Mouse (Mus musculus) cerebellum, postnatal 10 days (tissue): ENCODE data around the gene Zbtb5.
"Not testable (repeated sequence)": the region's sequence is repeated elsewhere in the genome, so short reads cannot be mapped to it uniquely, and the experiment has no call there.

Experiments
- DNase-seq, 2 experiments: peaks; one replicate each; pipeline ENCODE4 v3.0.0; 2021; ENCODE audit warnings: mixed read lengths in 2 of 2

Zbtb5 gene

DNA sequence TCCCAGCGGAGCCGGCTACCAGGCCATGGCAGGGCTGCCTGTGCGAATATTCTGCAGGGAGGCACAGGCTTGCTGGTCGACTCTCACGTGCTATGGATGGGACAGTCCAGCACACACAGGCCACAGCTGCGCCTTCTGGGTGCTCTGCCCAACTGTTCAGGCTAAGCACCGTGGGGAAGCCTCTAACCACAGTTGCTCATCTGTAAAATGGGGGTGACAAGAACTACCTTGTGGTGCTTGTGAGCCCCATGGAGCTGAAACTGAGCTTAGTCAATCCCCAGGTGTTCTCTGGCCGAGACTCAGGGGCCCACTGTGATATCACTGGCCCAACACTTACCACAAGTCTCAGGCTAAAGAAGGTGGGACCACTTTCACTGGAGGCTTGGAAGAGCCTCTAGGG, 44.8 kb downstream of the Zbtb5 start:
- no peak for DNase-seq

GRCm38 (mm10) chr4:44965736-44966135, 46.5 kb downstream of the Zbtb5 start:
- no peak for DNase-seq

DNA sequence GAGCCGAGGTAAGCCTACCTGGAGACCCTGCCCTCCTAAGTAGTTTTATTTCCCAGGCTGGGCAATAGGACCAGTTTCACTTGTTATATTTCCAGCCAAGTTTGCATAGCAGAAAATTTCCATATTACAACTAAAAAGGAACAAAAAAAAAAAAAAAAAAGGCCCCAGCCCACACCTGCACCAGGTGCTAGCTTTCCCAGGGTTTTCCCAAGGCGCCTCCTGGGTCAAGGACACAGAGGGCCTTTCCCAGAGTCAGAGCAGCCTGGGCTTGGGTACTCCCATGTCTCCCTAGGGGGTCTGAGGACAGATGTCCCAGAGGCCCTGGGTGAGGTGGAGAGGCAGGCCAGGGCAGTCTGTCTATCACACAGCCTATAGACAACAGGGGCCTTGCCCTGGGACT, 47.0 kb downstream of the Zbtb5 start:
- DNase-seq, result no peak

GRCm38 (mm10) chr4:44963156-44963555, 49.1 kb downstream of the Zbtb5 start:
- no peak for DNase-seq

DNA sequence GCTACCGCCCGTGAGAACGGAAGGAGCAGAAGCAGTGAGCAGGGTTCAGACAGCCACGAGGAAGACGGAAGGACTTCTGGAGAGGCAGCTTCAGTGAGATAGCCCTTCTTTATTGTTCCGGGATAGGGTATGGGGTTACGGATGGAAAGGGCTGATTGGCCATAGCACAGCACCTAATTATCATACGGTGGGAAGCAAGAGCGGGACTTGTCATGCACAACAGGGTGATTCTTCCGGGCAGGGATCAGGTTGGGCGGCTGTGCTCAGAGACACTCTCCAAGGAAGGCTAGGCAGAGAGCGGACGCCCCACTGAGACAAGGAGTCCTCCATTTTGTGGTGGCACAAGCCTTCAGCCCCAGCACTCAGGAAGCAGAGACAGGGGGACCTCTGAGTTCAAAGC, 53.0 kb downstream of the Zbtb5 start:
- no peak for DNase-seq

GRCm38 (mm10) chr4:44958776-44959175, 53.4 kb downstream of the Zbtb5 start:
- no peak for DNase-seq

DNA sequence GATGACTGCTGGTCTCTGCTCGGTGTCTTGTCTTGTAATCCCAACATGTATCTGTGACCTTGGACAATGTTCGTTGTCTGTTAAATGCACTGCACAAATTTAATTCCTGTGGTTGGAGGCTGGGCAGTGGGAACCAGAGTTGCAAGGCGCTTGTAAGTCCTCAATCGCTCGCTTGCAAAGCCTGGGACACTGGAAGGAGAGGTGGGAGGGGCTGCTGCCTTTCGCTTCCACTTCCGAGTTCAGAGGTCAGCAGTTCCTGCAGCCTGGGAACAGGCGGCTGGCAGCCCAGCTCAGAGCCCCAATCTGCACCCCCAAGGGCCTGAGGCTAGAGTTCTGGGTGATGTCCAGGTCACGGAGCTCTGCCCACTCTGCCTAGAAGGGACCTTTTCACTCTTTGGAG, 59.2 kb downstream of the Zbtb5 start:
- no peak for DNase-seq

- DNase-seq, result no peak
Measured at GRCm38 (mm10) chr4:44948314-44948713, 63.9 kb downstream of the Zbtb5 start.

DNA sequence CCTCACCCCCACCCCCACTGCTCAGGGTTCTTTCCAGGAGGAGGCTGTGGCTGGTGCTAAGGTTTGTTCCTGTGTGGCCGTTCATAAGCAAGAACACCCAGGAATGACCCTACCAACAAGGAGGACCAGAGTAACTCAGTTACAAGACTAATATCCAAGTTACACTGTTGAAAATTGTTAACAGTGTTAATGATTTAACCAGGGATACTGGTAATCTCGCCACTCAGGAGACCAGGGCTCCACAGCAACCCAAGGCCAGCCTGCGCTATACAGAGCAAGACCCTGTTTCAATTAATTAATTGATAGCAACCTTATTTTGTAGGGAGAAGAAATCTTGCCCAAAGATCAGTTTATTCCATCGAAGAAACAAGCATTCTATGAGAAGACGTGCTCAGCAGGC, 64.7 kb downstream of the Zbtb5 start:
- DNase-seq, result no peak

- not testable (repeated sequence) for DNase-seq
Measured at GRCm38 (mm10) chr4:44946126-44946525, 66.1 kb downstream of the Zbtb5 start.

GRCm38 (mm10) chr4:44944426-44945075, 67.7 kb downstream of the Zbtb5 start:
- DNase-seq, result no peak

DNA sequence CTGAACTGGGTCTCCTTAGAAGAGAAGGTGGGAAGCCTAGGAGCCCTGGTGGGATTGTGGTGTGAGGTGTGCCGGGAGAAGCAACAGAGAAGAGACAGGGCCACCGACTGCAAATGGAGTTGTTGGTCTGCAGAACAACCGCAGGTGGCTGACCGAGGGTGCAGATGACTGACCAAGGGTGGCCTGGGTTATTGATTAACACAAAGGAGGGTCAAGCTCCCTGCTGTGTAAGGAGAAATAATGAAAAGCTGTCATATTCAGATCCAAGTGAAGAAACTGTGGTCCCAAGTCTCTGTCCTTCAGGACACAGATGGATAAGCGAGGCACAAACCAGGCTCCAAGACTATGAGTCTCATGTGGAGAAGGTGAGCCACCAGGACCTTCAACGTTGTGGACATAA, 68.7 kb downstream of the Zbtb5 start:
- DNase-seq, result no peak

GRCm38 (mm10) chr4:44942237-44942636, 70.0 kb downstream of the Zbtb5 start:
- DNase-seq, result no peak
